Mouse (Mus musculus) heart, postnatal 0 days (tissue): ENCODE data around the gene Meiob. TPM values are rescaled to one million over a fixed set of nuclear protein-coding genes. Genes with fewer than 3 reads are reported as not detected.

Experiments
- ATAC-seq: fragments of 200-750 bp; cut with Nextera tagmentation; 2 replicates; pipeline ENCODE4 v1.8.0; 2017; ENCODE audit warnings: low read depth, moderate number of reproducible peaks, moderate library complexity; ENCODE audit not compliant: insufficient read depth
- DNase-seq: peaks from one replicate; pipeline ENCODE4 v3.0.0-alpha.2; 2016; ENCODE audit warnings: low spot score
- H3K27ac ChIP-seq: fragments of 300-500 bp; sonication (generic); 2 replicates; pipeline ENCODE4 v1.5.1; 2014; ENCODE audit warnings: low read depth, mild to moderate bottlenecking
- H3K27me3 ChIP-seq: fragments of 300-500 bp; sonication (generic); 2 replicates; pipeline ENCODE4 v1.6.1; 2014; ENCODE audit warnings: low read length, mixed read lengths; ENCODE audit not compliant: control insufficient read depth, insufficient read depth
- H3K36me3 ChIP-seq: fragments of 300-500 bp; sonication (generic); replicated peaks from 2 replicates; pipeline ENCODE4 v1.6.1; 2014; ENCODE audit warnings: low read length, mixed read lengths; ENCODE audit not compliant: control insufficient read depth, insufficient read depth
- H3K4me1 ChIP-seq: fragments of 300-500 bp; sonication (generic); 2 replicates; pipeline ENCODE4 v1.6.1; 2014; ENCODE audit warnings: antibody characterized with exemption; ENCODE audit not compliant: control insufficient read depth, insufficient read depth
- H3K4me2 ChIP-seq: fragments of 300-500 bp; sonication (generic); 2 replicates; pipeline ENCODE4 v1.6.1; 2014; ENCODE audit warnings: low read depth, mild to moderate bottlenecking, low read length, moderate library complexity
- H3K4me3 ChIP-seq: fragments of 300-500 bp; sonication (generic); 2 replicates; pipeline ENCODE4 v1.5.1; 2014; ENCODE audit warnings: low read depth, low read length
- H3K9ac ChIP-seq: fragments of 300-500 bp; sonication (generic); replicated peaks from 2 replicates; pipeline ENCODE4 v1.6.1; 2014; ENCODE audit warnings: low read depth, low read length, mixed read lengths
- H3K9me3 ChIP-seq: fragments of 300-500 bp; sonication (generic); replicated peaks from 2 replicates; pipeline ENCODE4 v1.6.1; 2016; ENCODE audit warnings: low read length; ENCODE audit not compliant: control insufficient read depth
- CTCF ChIP-seq: IDR thresholded peaks from 2 replicates; pipeline ENCODE4 v1.5.1; 2016; ENCODE audit warnings: antibody characterized with exemption, control low read depth, low read depth
- EP300 ChIP-seq: IDR thresholded peaks from 2 replicates; pipeline ENCODE4 v1.6.1; 2016; ENCODE audit warnings: antibody characterized with exemption, low read depth
- WGBS: fragments of 180-500 bp; shearing (Covaris S2); extraction: QIAGEN DNeasy Blood & Tissue Kit; methylation state at CpG from one replicate; pipeline ENCODE4 v1.1.7; 2014; 5-methylcytosine and 5-hydroxymethylcytosine counted together
- polyA plus RNA-seq: library from polyadenylated mRNA; unstranded; fragments of >200 nt; fragmentation: Nextera tagmentation; extraction: Ambion mirVana; gene quantifications from 2 replicates; pipeline ENCODE4 v1.2.1, GENCODE M21; 2015
- total RNA-seq: library from RNA; depleted of rRNA; stranded (reverse); fragments of >200 nt; gene quantifications from 2 replicates; pipeline ENCODE4 v1.2.3, GENCODE M21; 2014; ENCODE audit warnings: low replicate concordance

The Meiob gene
- total and polyA plus RNA-seq, 2 experiments from 2014 or later, result not detected

GRCm38 (mm10) chr17:24839842-24840241 is 35.8 kb downstream of the Meiob start, which contains the start of gene Hagh:
Gene Hagh, plus strand, starts transcription at chr17:24840143.
- no peak within 1 kb of the TSS for H3K27ac ChIP-seq
- H3K9me3 ChIP-seq, result no peaks in the 10 kb centered on the region
- H3K4me1 ChIP-seq, result peaks cover 6% of the 10 kb centered on the region; the same call in 1 of the 2 replicates
- H3K9ac ChIP-seq, result no peak within 1 kb of the TSS
- H3K27me3 ChIP-seq, result 0 out of 2 replicates have a peak, but pooled peaks cover 2% of the 10 kb centered on the region
- no peak within 1 kb of the TSS for H3K4me2 ChIP-seq
- WGBS, result 33% methylated on average over 8 of the region's 8 CpGs
- no peak for DNase-seq
- no peak for TF ChIP-seq EP300
- TF ChIP-seq CTCF, result no peak
- no peak within 1 kb of the TSS for H3K4me3 ChIP-seq
- ATAC-seq, result no peak
- H3K36me3 ChIP-seq, result no peaks in the 10 kb centered on the region

DNA sequence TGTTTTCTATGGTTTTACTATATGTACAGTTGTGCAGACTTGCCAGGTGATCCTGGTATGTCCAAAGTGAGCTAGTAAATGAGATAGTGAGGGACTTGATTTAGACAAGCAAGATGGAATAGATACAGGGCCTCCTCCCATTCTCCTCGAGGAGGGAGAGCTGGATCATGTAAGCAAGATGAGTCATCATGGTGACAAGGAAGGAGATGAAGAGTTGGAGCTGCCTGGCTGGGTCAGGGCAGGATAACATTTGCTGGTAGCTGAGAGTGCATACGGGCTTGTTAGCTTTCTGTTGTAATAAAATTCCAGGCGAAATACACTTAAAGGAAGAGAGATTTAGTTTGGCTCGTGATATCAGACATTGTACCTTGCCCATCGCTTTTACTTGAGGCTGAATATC is 36.3 kb downstream of the Meiob start:
- Histone ChIP-seq H3K4me2 (no peak overlapping the region), H3K4me3 (no peak overlapping the region), H3K27me3 (0 out of 2 replicates have a peak, but pooled peaks cover 2% of the 10 kb centered on the region), H3K36me3 (no peaks in the 10 kb centered on the region), H3K4me1 (peaks cover 11% of the 10 kb centered on the region), H3K9ac (no peak overlapping the region), H3K27ac (no peak overlapping the region), H3K9me3 (no peaks in the 10 kb centered on the region)
- DNase-seq (no peak), ATAC-seq (no peak)
- TF ChIP-seq CTCF (no peak), EP300 (no peak)
- 49% methylated on average over 5 of the region's 5 CpGs for WGBS

GRCm38 (mm10) chr17:24841133-24841532 is 37.0 kb downstream of the Meiob start:
- ATAC-seq (no peak), DNase-seq (no peak)
- Histone ChIP-seq H3K9ac (no peak overlapping the region), H3K27me3 (0 out of 2 replicates have a peak, but pooled peaks cover 2% of the 10 kb centered on the region), H3K4me2 (no peak overlapping the region), H3K36me3 (no peaks in the 10 kb centered on the region), H3K4me1 (peaks cover 12% of the 10 kb centered on the region), H3K4me3 (no peak overlapping the region), H3K9me3 (no peaks in the 10 kb centered on the region), H3K27ac (no peak overlapping the region)
- no peak for TF ChIP-seq EP300
- TF ChIP-seq CTCF, result peak; percentile 42; the same call in 1 of the 2 replicates
- WGBS, result 47% methylated on average over 4 of the region's 4 CpGs

DNA sequence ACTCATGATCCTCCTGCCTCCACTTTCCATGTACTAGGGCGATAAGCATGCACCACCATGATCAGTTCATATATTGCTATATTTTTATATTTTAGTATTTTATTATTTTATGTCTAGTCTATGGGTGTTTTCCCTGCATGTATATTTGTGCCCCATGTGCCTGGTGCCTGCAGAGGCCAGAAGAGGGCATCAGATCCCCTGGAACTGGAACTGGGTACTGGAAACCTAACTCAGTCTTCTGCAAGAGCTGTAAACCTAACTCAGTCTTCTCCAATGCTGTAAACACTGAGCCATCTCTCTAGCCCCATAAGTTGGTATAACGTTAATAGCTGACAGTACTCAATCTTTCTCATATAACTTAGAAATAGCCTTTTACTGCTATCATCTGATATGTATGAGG is 38.5 kb downstream of the Meiob start:
- ATAC-seq (no peak), DNase-seq (no peak)
- Histone ChIP-seq H3K27ac (no peak overlapping the region), H3K9me3 (no peaks in the 10 kb centered on the region), H3K4me3 (no peak overlapping the region), H3K4me2 (no peak overlapping the region), H3K4me1 (peaks cover 12% of the 10 kb centered on the region), H3K27me3 (no peaks in the 10 kb centered on the region), H3K36me3 (no peaks in the 10 kb centered on the region), H3K9ac (no peak overlapping the region)
- WGBS, result 45% methylated on average over 2 of the region's 2 CpGs
- peak; percentile 24; the same call in 1 of the 2 replicates for TF ChIP-seq CTCF
- TF ChIP-seq EP300, result no peak

DNA sequence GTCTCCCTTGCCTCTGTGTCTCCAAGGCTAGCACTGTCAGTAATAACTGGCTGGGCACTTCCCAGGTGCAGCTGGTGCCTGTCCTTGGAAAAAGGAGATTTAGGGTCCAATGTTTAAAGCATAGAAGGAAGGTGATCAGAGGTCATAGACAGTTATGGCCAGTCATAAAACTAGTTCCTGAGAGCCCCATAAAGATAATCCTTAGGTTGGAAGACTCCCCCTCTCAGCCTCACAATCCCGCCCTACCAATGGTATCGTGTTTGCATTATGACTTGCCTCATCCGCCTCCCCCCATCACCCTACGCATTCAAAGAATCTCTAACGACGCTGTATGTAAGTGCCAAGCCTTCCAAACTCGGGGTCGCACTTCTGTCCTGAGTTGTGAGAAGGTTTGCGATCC is 40.4 kb downstream of the Meiob start:
- Histone ChIP-seq H3K27ac (peak overlapping the region; percentile 64), H3K9me3 (no peaks in the 10 kb centered on the region), H3K36me3 (no peaks in the 10 kb centered on the region), H3K9ac (no peak overlapping the region; the same call in 1 of the 2 replicates), H3K4me1 (peaks cover 17% of the 10 kb centered on the region), H3K27me3 (no peaks in the 10 kb centered on the region), H3K4me2 (peak overlapping the region; percentile 48), H3K4me3 (no peak overlapping the region)
- ATAC-seq (no peak), DNase-seq (no peak)
- 38% methylated on average over 9 of the region's 9 CpGs for WGBS
- TF ChIP-seq CTCF (no peak), EP300 (no peak)

DNA sequence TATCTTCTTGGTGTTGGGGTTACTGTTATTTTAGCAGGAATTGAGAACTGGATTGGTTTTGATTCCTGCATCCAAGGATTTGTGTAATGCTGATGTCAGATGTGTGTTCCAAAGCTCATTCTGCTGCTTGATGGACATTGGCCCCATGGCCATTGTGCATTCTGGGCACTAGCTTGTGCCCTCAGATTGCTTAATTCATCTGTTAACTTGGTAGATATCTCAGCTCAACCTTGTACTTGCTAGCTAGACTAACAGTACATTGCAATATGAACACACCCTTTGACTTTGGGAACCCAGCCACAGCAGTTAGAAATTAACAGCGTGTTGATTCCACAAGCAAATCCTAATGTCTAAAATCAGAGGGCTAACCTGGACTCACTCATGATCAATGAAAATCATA is 43.3 kb downstream of the Meiob start:
- Histone ChIP-seq H3K9ac (no peak overlapping the region), H3K4me3 (no peak overlapping the region), H3K27me3 (no peaks in the 10 kb centered on the region), H3K27ac (no peak overlapping the region), H3K4me1 (peaks cover 27% of the 10 kb centered on the region), H3K9me3 (no peaks in the 10 kb centered on the region), H3K36me3 (no peaks in the 10 kb centered on the region), H3K4me2 (no peak overlapping the region)
- DNase-seq (no peak), ATAC-seq (no peak)
- no peak for TF ChIP-seq EP300
- TF ChIP-seq CTCF, result no peak
- 95% methylated on average over 1 of the region's 1 CpGs for WGBS
